Mouse (Mus musculus): ENCODE measurements around the gene Ccnl1. TPM values are rescaled to one million over a fixed set of nuclear protein-coding genes. Genes with fewer than 3 reads are reported as not detected.
A peak's percentile ranks its signal among the peaks of the same experiment; 100 is the strongest.

The Ccnl1 gene
- total RNA-seq, 2 experiments from 2014 or later = 40.0 to 57.9 TPM

GRCm38 (mm10) chr3:65962270-65962930, 4.4 kb upstream of the Ccnl1 start:
- DNase-seq (ENCODE audit: low spot score in 2 of 2) = no peak
- intact Hi-C loops (cut with DNase I) = no loop called here

- intact Hi-C loops (cut with DNase I) = no loop called here
- DNase-seq (ENCODE audit: low spot score in 2 of 2) = no peak
Measured at GRCm38 (mm10) chr3:65960291-65960945, 2.4 kb upstream of the Ccnl1 start.

GRCm38 (mm10) chr3:65959416-65960001, 1.5 kb upstream of the Ccnl1 start:
- intact Hi-C loops (cut with DNase I) = loop anchor here (2.0 kb wide), 1 partner anchor 15 kb away; no protein-coding TSS in a partner anchor

GRCm38 (mm10) chr3:65958840-65959185, 764 bp upstream of the Ccnl1 start:
- intact Hi-C loops (cut with DNase I) = loop anchor here (2.0 kb wide), 1 partner anchor 16 kb away; no protein-coding TSS in a partner anchor
- no peak for DNase-seq (ENCODE audit: low spot score in 2 of 2)

More at GRCm38 (mm10) chr3:65959416-65960001, 1.5 kb upstream of the Ccnl1 start:
- DNase-seq (ENCODE audit: low spot score in 2 of 2) = no peak

- intact Hi-C loops (cut with DNase I) = loop anchor here (2.0 kb wide), 1 partner anchor 17 kb away; no protein-coding TSS in a partner anchor
- peak; percentile 45 to 60 for DNase-seq (ENCODE audit: low spot score in 2 of 2)
Measured at GRCm38 (mm10) chr3:65957271-65958101, 563 bp downstream of the Ccnl1 start.

GRCm38 (mm10) chr3:65954499-65955391, 3.3 kb downstream of the Ccnl1 start:
- DNase-seq (ENCODE audit: low spot score in 2 of 2) = no peak
- intact Hi-C loops (cut with DNase I) = loop anchor here (5.0 kb wide), 1 partner anchor 33 kb away; no protein-coding TSS in a partner anchor

- no peak for DNase-seq (ENCODE audit: low spot score in 2 of 2)
Measured at GRCm38 (mm10) chr3:65950831-65951365, 7.2 kb downstream of the Ccnl1 start.

GRCm38 (mm10) chr3:65950304-65950703, 7.7 kb downstream of the Ccnl1 start:
- intact Hi-C loops (cut with DNase I) = loop anchor here (5.0 kb wide), 1 partner anchor 37 kb away; no protein-coding TSS in a partner anchor
- no peak for DNase-seq (ENCODE audit: low spot score in 2 of 2)

More at GRCm38 (mm10) chr3:65950831-65951365, 7.2 kb downstream of the Ccnl1 start:
- intact Hi-C loops (cut with DNase I) = loop anchor here (5.0 kb wide), 1 partner anchor 36 kb away; no protein-coding TSS in a partner anchor

GRCm38 (mm10) chr3:65945277-65945932, 12.6 kb downstream of the Ccnl1 start:
- intact Hi-C loops (cut with DNase I) = no loop called here
- DNase-seq (ENCODE audit: low spot score in 2 of 2) = no peak

GRCm38 (mm10) chr3:65944713-65945112, 13.3 kb downstream of the Ccnl1 start:
- intact Hi-C loops (cut with DNase I) = no loop called here
- DNase-seq (ENCODE audit: low spot score in 2 of 2) = no peak

GRCm38 (mm10) chr3:65943453-65943852, 14.6 kb downstream of the Ccnl1 start:
- intact Hi-C loops (cut with DNase I) = no loop called here
- no peak for DNase-seq (ENCODE audit: low spot score in 2 of 2)

- intact Hi-C loops (cut with DNase I) = no loop called here
- no peak for DNase-seq (ENCODE audit: low spot score in 2 of 2)
Measured at GRCm38 (mm10) chr3:65941052-65941451, 17.0 kb downstream of the Ccnl1 start.

- no peak for DNase-seq (ENCODE audit: low spot score in 2 of 2)
- intact Hi-C loops (cut with DNase I) = loop anchor here (5.0 kb wide), 1 partner anchor 54 kb away; no protein-coding TSS in a partner anchor
Measured at GRCm38 (mm10) chr3:65938211-65938610, 19.8 kb downstream of the Ccnl1 start.

GRCm38 (mm10) chr3:65936384-65936783, 21.7 kb downstream of the Ccnl1 start:
- DNase-seq (ENCODE audit: low spot score in 2 of 2) = no peak
- intact Hi-C loops (cut with DNase I) = loop anchor here (5.0 kb wide), 1 partner anchor 56 kb away; no protein-coding TSS in a partner anchor

- intact Hi-C loops (cut with DNase I) = loop anchor here (5.0 kb wide), 1 partner anchor 57 kb away; no protein-coding TSS in a partner anchor
- no peak for DNase-seq (ENCODE audit: low spot score in 2 of 2)
Measured at GRCm38 (mm10) chr3:65935153-65935552, 22.9 kb downstream of the Ccnl1 start.

- intact Hi-C loops (cut with DNase I) = loop anchor here (5.0 kb wide), 2 partner anchors 546 to 951 kb away; no protein-coding TSS in a partner anchor
- DNase-seq (ENCODE audit: low spot score in 2 of 2) = no peak
Measured at GRCm38 (mm10) chr3:65933726-65934125, 24.3 kb downstream of the Ccnl1 start.

- DNase-seq (ENCODE audit: low spot score in 2 of 2) = no peak
- intact Hi-C loops (cut with DNase I) = loop anchor here (5.0 kb wide), 2 partner anchors 544 to 949 kb away; no protein-coding TSS in a partner anchor
Measured at GRCm38 (mm10) chr3:65931542-65931941, 26.5 kb downstream of the Ccnl1 start.

Measured in left cerebral cortex, postnatal 36 days (tissue).